Mouse (Mus musculus) kidney, adult 2 months (tissue): ENCODE measurements around the gene Ttll7.

ENCODE experiments used
- CTCF ChIP-seq: fragments of 200-500 bp; conservative IDR thresholded peaks from 2 replicates; pipeline ENCODE4 v1.5.1; 2011; ENCODE audit warnings: low read depth, mild to moderate bottlenecking, control low read depth, low read length, moderate library complexity, mixed read lengths; ENCODE audit not compliant: insufficient read depth, insufficient read length
- POLR2A ChIP-seq: fragments of 200-500 bp; IDR thresholded peaks from one replicate; pipeline ENCODE4 v1.6.1; 2011; ENCODE audit warnings: low read depth, low read length, control low read depth

DNA sequence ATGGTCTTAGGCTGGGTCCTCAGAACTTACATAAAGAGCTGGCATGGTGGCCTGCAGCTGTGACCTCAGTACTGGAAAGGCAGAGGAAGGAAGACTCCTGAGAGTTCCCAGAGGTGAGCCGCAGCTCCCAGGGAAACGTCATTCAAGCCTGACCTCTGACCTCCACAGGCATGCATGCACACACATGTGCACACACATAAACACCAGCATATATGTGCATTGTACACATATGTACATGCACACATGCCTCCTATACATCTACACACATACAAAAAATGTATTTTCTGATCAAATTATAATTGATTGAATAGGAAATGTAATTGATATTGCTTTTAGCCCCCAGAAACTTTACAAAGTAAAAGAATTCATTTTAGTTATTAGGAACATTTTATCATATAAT lies 93.2 kb downstream of the Ttll7 start:
- TF ChIP-seq CTCF (no peak), POLR2A (no peak)
